Mouse (Mus musculus): Measurements from ENCODE around the gene Gm44596.

DNA sequence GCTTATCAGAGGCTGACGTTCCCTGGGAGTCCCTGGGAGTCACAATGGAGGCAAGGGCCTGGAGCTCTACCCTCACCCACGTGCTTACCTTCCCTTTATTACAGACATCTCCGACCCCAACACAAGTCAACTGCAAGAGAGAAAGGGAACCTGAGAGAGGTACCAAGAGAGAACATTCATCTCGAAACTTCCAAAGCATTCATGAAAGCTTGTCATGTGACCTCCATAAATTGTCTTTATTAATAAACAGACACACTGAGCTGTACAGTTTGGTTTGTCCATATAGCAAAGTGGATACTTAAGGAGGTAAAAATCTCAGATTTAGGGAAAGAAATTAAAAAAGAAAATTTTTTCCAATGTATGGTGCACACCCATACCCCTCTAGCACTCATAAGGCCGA, 40.9 kb downstream of the Gm44596 start:
- TF ChIP-seq NANOG (IDR thresholded peaks at IDR 0.05; ENCODE audit: borderline replicate concordance, low read length) (no peak), CTCF (conservative IDR thresholded peaks at IDR 0.05; ENCODE audit: low read length) (no peak), POU5F1 (IDR thresholded peaks at IDR 0.05; ENCODE audit: borderline replicate concordance, low read length) (no peak)
